Mouse (Mus musculus): ENCODE results near the gene Erc2. TPM values are rescaled to one million over a fixed set of nuclear protein-coding genes. Genes with fewer than 3 reads are reported as not detected.

Gene Erc2
- total RNA-seq, 2 experiments from 2014 or later: not detected

- no peak for ATAC-seq (replicated peaks; ENCODE audit: poor library complexity, severe bottlenecking)
Measured at GRCm38 (mm10) chr14:27661466-27661865, 39.2 kb downstream of the Erc2 start.

- no peak for ATAC-seq (replicated peaks; ENCODE audit: poor library complexity, severe bottlenecking)
Measured at GRCm38 (mm10) chr14:27662251-27662650, 40.0 kb downstream of the Erc2 start.

GRCm38 (mm10) chr14:27667016-27667852, 45.0 kb downstream of the Erc2 start:
- no peak for ATAC-seq (replicated peaks; ENCODE audit: poor library complexity, severe bottlenecking)

GRCm38 (mm10) chr14:27668151-27668550, 45.9 kb downstream of the Erc2 start:
- ATAC-seq (replicated peaks; ENCODE audit: poor library complexity, severe bottlenecking): no peak

GRCm38 (mm10) chr14:27669939-27670338, 47.7 kb downstream of the Erc2 start:
- no peak for ATAC-seq (replicated peaks; ENCODE audit: poor library complexity, severe bottlenecking)

- no peak for ATAC-seq (replicated peaks; ENCODE audit: poor library complexity, severe bottlenecking)
Measured at GRCm38 (mm10) chr14:27672761-27673160, 50.5 kb downstream of the Erc2 start.

- ATAC-seq (replicated peaks; ENCODE audit: poor library complexity, severe bottlenecking): no peak
Measured at GRCm38 (mm10) chr14:27674096-27674495, 51.9 kb downstream of the Erc2 start.

GRCm38 (mm10) chr14:27674561-27674960, 52.3 kb downstream of the Erc2 start:
- ATAC-seq (replicated peaks; ENCODE audit: poor library complexity, severe bottlenecking): no peak

- ATAC-seq (replicated peaks; ENCODE audit: poor library complexity, severe bottlenecking): no peak
Measured at GRCm38 (mm10) chr14:27675071-27675470, 52.8 kb downstream of the Erc2 start.

GRCm38 (mm10) chr14:27682368-27683052, 60.3 kb downstream of the Erc2 start:
- ATAC-seq (replicated peaks; ENCODE audit: poor library complexity, severe bottlenecking): no peak

GRCm38 (mm10) chr14:27695781-27696180, 73.6 kb downstream of the Erc2 start:
- no peak for ATAC-seq (replicated peaks; ENCODE audit: poor library complexity, severe bottlenecking)

- no peak for ATAC-seq (replicated peaks; ENCODE audit: poor library complexity, severe bottlenecking)
Measured at GRCm38 (mm10) chr14:27717364-27717763, 95.1 kb downstream of the Erc2 start.

GRCm38 (mm10) chr14:27719601-27720000, 97.4 kb downstream of the Erc2 start:
- no peak for ATAC-seq (replicated peaks; ENCODE audit: poor library complexity, severe bottlenecking)

GRCm38 (mm10) chr14:27720944-27721343, 98.7 kb downstream of the Erc2 start:
- no peak for ATAC-seq (replicated peaks; ENCODE audit: poor library complexity, severe bottlenecking)

GRCm38 (mm10) chr14:27721759-27722158, 99.5 kb downstream of the Erc2 start:
- ATAC-seq (replicated peaks; ENCODE audit: poor library complexity, severe bottlenecking): no peak

- ATAC-seq (replicated peaks; ENCODE audit: poor library complexity, severe bottlenecking): no peak
Measured at GRCm38 (mm10) chr14:27727541-27727940, 105.3 kb downstream of the Erc2 start.

- no peak for ATAC-seq (replicated peaks; ENCODE audit: poor library complexity, severe bottlenecking)
Measured at GRCm38 (mm10) chr14:27731086-27731485, 108.9 kb downstream of the Erc2 start.

- ATAC-seq (replicated peaks; ENCODE audit: poor library complexity, severe bottlenecking): no peak
Measured at GRCm38 (mm10) chr14:27739436-27739835, 117.2 kb downstream of the Erc2 start.

GRCm38 (mm10) chr14:27741248-27741916, 119.2 kb downstream of the Erc2 start:
- 0 out of 2 replicates have a peak, but pooled peaks have one; percentile 33 for ATAC-seq (replicated peaks; ENCODE audit: poor library complexity, severe bottlenecking)

GRCm38 (mm10) chr14:27754340-27754739, 132.1 kb downstream of the Erc2 start:
- ATAC-seq (replicated peaks; ENCODE audit: poor library complexity, severe bottlenecking): no peak

- no peak for ATAC-seq (replicated peaks; ENCODE audit: poor library complexity, severe bottlenecking)
Measured at GRCm38 (mm10) chr14:27756901-27757300, 134.7 kb downstream of the Erc2 start.

Measured in granulocyte monocyte progenitor cell, adult 5-6 weeks (primary cell).